ENCODE assay signal across 8 mouse cellular contexts in genomic region chr15:85042361-85042954, GRCm38 (mm10). TPM values are rescaled to one million over a fixed set of nuclear protein-coding genes. Genes with fewer than 3 reads are reported as not detected.
A peak's percentile ranks its signal among the peaks of the same experiment; 100 is the strongest.
DNase-seq lines count a peak whose midpoint lies in the region; ATAC-seq and TF ChIP-seq lines count a peak whose summit lies in the region.

No protein-coding gene starts in this region.

- ATAC-seq in forebrain, embryonic 11.5 days (replicated peaks; ENCODE audit: low FRiP score), result peak; percentile 88
- ATAC-seq in heart, embryonic 16.5 days (replicated peaks; ENCODE audit: extremely low read depth, insufficient read depth, low FRiP score), result peak; percentile 80
- ATAC-seq in liver, embryonic 11.5 days (replicated peaks; ENCODE audit: low FRiP score), result no peak
- ATAC-seq in stomach, embryonic 16.5 days (ENCODE audit: insufficient read depth, low FRiP score), result peak; percentile 89

- H3K9ac ChIP-seq in forebrain, embryonic 11.5 days (ENCODE audit: low read length), result no peak overlapping the region
- peak overlapping the region; percentile 1; the same call in 1 of the 2 replicates for H3K9ac ChIP-seq in heart, embryonic 16.5 days (ENCODE audit: low read length)
- H3K9ac ChIP-seq in liver, embryonic 11.5 days (ENCODE audit: low read depth, low read length), result no peak overlapping the region
- H3K9ac ChIP-seq in stomach, embryonic 16.5 days (ENCODE audit: low read length), result peak overlapping the region; percentile 62; the same call in 1 of the 2 replicates

- DNase-seq in CD4-positive helper T cell, adult 2 months (ENCODE audit: low read depth, low spot score), result peak; percentile 94
- DNase-seq in forebrain, embryonic 11.5 days (ENCODE audit: low spot score), result peak; percentile 74
- peak; percentile 87 for DNase-seq in kidney, postnatal 10 days
- DNase-seq in liver, embryonic 11.5 days (ENCODE audit: low spot score), result peak; percentile 42
- peak; percentile 78 to 83 for DNase-seq in natural killer cell, adult 2 months (ENCODE audit: low spot score in 2 of 2)

- H3K27me3 ChIP-seq in forebrain, embryonic 11.5 days (ENCODE audit: control insufficient read depth, insufficient read depth, low read length), result peaks cover 5% of the 10 kb centered on the region
- H3K27me3 ChIP-seq in heart, embryonic 16.5 days (ENCODE audit: control insufficient read depth, insufficient read depth, low read length), result no peaks in the 10 kb centered on the region
- no peaks in the 10 kb centered on the region for H3K27me3 ChIP-seq in liver, embryonic 11.5 days (replicated peaks; ENCODE audit: control insufficient read depth, insufficient read depth, low read length)
- H3K27me3 ChIP-seq in stomach, embryonic 16.5 days (ENCODE audit: control insufficient read depth, insufficient read depth, low read length), result no peaks in the 10 kb centered on the region

- H3K4me3 ChIP-seq in bone marrow, adult 2 months (replicated peaks; ENCODE audit: control insufficient read depth, low read depth, low read length), result no peak overlapping the region
- H3K4me3 ChIP-seq in forebrain, embryonic 11.5 days (ENCODE audit: low read depth, low read length), result no peak overlapping the region
- no peak overlapping the region for H3K4me3 ChIP-seq in heart, embryonic 16.5 days (ENCODE audit: low read length)
- no peak overlapping the region for H3K4me3 ChIP-seq in liver, embryonic 11.5 days (ENCODE audit: low read depth, low read length)
- no peak overlapping the region for H3K4me3 ChIP-seq in stomach, embryonic 16.5 days (replicated peaks; ENCODE audit: low read length)

- H3K4me2 ChIP-seq in forebrain, embryonic 11.5 days (ENCODE audit: low read depth, low read length, severe bottlenecking), result no peak overlapping the region
- H3K4me2 ChIP-seq in heart, embryonic 16.5 days (ENCODE audit: low read depth, low read length), result no peak overlapping the region
- no peak overlapping the region for H3K4me2 ChIP-seq in liver, embryonic 11.5 days
- H3K4me2 ChIP-seq in stomach, embryonic 16.5 days (ENCODE audit: low read depth, low read length), result peak overlapping the region; percentile 26

- 26% methylated on average over 4 of the region's 4 CpGs for WGBS in bone marrow, adult 2 months
- 6% methylated on average over 4 of the region's 4 CpGs for WGBS in forebrain, embryonic 11.5 days
- 14% methylated on average over 4 of the region's 4 CpGs for WGBS in heart, embryonic 16.5 days
- WGBS in liver, embryonic 11.5 days, result 30% methylated on average over 4 of the region's 4 CpGs
- WGBS in stomach, embryonic 16.5 days, result 15% methylated on average over 4 of the region's 4 CpGs

- TF ChIP-seq CTCF in bone marrow, adult 2 months (IDR thresholded peaks at IDR 0.05; ENCODE audit: control insufficient read depth, insufficient read depth, low read length), result peak; percentile 46

- H3K27ac ChIP-seq in bone marrow, adult 2 months (ENCODE audit: control insufficient read depth, insufficient read depth, low read depth, low read length, poor library complexity), result no peak overlapping the region
- no peak overlapping the region; the same call in 1 of the 2 replicates for H3K27ac ChIP-seq in forebrain, embryonic 11.5 days (ENCODE audit: low read depth, low read length)
- peak overlapping the region; percentile 80 for H3K27ac ChIP-seq in heart, embryonic 16.5 days (ENCODE audit: low read length)
- H3K27ac ChIP-seq in liver, embryonic 11.5 days (ENCODE audit: low read depth, low read length), result no peak overlapping the region
- H3K27ac ChIP-seq in stomach, embryonic 16.5 days (ENCODE audit: low read length), result peak overlapping the region; percentile 93

- H3K4me1 ChIP-seq in bone marrow, adult 2 months (ENCODE audit: control insufficient read depth, insufficient read depth, low read length), result peaks cover 1% of the 10 kb centered on the region; the same call in 1 of the 2 replicates
- peaks cover 13% of the 10 kb centered on the region for H3K4me1 ChIP-seq in forebrain, embryonic 11.5 days (replicated peaks; ENCODE audit: control insufficient read depth, insufficient read depth, low read length)
- H3K4me1 ChIP-seq in heart, embryonic 16.5 days (ENCODE audit: control insufficient read depth, insufficient read depth, low read length), result peaks cover 29% of the 10 kb centered on the region
- peaks cover 12% of the 10 kb centered on the region for H3K4me1 ChIP-seq in liver, embryonic 11.5 days (replicated peaks; ENCODE audit: control insufficient read depth, insufficient read depth, low read length)
- peaks cover 42% of the 10 kb centered on the region for H3K4me1 ChIP-seq in stomach, embryonic 16.5 days (ENCODE audit: control insufficient read depth, insufficient read depth, low read length)

- H3K36me3 ChIP-seq in forebrain, embryonic 11.5 days (ENCODE audit: control insufficient read depth, insufficient read depth, low read length), result no peaks in the 10 kb centered on the region; the same call in 1 of the 2 replicates
- H3K36me3 ChIP-seq in heart, embryonic 16.5 days (ENCODE audit: control insufficient read depth, insufficient read depth), result peaks cover 8% of the 10 kb centered on the region; the same call in 1 of the 2 replicates
- no peaks in the 10 kb centered on the region for H3K36me3 ChIP-seq in liver, embryonic 11.5 days (ENCODE audit: control insufficient read depth, insufficient read depth, low read length)
- no peaks in the 10 kb centered on the region for H3K36me3 ChIP-seq in stomach, embryonic 16.5 days (ENCODE audit: control insufficient read depth, insufficient read depth, low read length)

- no peak for TF ChIP-seq POLR2A in bone marrow, adult 2 months (IDR thresholded peaks at IDR 0.05; ENCODE audit: borderline replicate concordance, control insufficient read depth, low read depth, low read length)

- no peaks in the 10 kb centered on the region for H3K9me3 ChIP-seq in forebrain, embryonic 11.5 days (ENCODE audit: control insufficient read depth, low read length)
- no peaks in the 10 kb centered on the region for H3K9me3 ChIP-seq in heart, embryonic 16.5 days (replicated peaks; ENCODE audit: control insufficient read depth, low read length)
- no peaks in the 10 kb centered on the region for H3K9me3 ChIP-seq in liver, embryonic 11.5 days (ENCODE audit: control insufficient read depth, low read length)
- H3K9me3 ChIP-seq in stomach, embryonic 16.5 days (replicated peaks; ENCODE audit: control insufficient read depth, low read length), result no peaks in the 10 kb centered on the region

RNA-seq across cellular contexts. Expression of gene Fam118a, which starts 13.7 kb away (rescaled TPM):
- 2.0 and 8.7 TPM in 2 replicates for polyA plus RNA-seq in bone marrow, adult 2 months (2011; ENCODE audit: insufficient read depth, insufficient read length, low replicate concordance, missing spikeins)
- polyA plus RNA-seq in forebrain, embryonic 11.5 days (2014; fragmentation: Nextera tagmentation; extraction: Ambion mirVana), result 25.3 and 27.4 TPM in 2 replicates
- polyA plus RNA-seq in heart, embryonic 16.5 days (2015; fragmentation: Nextera tagmentation; extraction: Ambion mirVana), result 17.0 and 18.2 TPM in 2 replicates
- 17.0 and 19.6 TPM in 2 replicates for polyA plus RNA-seq in liver, embryonic 11.5 days (2014; fragmentation: Nextera tagmentation; extraction: Ambion mirVana)
- 29.0 and 30.6 TPM in 2 replicates for polyA plus RNA-seq in stomach, embryonic 16.5 days (2015; fragmentation: Nextera tagmentation; extraction: Ambion mirVana)

RNA-seq across cellular contexts. Expression of gene Upk3a, which starts 25.5 kb away (rescaled TPM):
- not detected in 2 replicates for polyA plus RNA-seq in bone marrow, adult 2 months (2011; ENCODE audit: insufficient read depth, insufficient read length, low replicate concordance, missing spikeins)
- polyA plus RNA-seq in forebrain, embryonic 11.5 days (2014; fragmentation: Nextera tagmentation; extraction: Ambion mirVana), result not detected in 2 replicates
- polyA plus RNA-seq in heart, embryonic 16.5 days (2015; fragmentation: Nextera tagmentation; extraction: Ambion mirVana), result 0.47 and 2.7 TPM in 2 replicates
- not detected in 2 replicates for polyA plus RNA-seq in liver, embryonic 11.5 days (2014; fragmentation: Nextera tagmentation; extraction: Ambion mirVana)
- 4.4 and 10.6 TPM in 2 replicates for polyA plus RNA-seq in stomach, embryonic 16.5 days (2015; fragmentation: Nextera tagmentation; extraction: Ambion mirVana)

RNA-seq across cellular contexts. Expression of gene 5031439G07Rik, which starts 54.1 kb away (rescaled TPM):
- 11.9 and 14.9 TPM in 2 replicates for polyA plus RNA-seq in bone marrow, adult 2 months (2011; ENCODE audit: insufficient read depth, insufficient read length, low replicate concordance, missing spikeins)
- 16.2 and 28.6 TPM in 2 replicates for polyA plus RNA-seq in forebrain, embryonic 11.5 days (2014; fragmentation: Nextera tagmentation; extraction: Ambion mirVana)
- polyA plus RNA-seq in heart, embryonic 16.5 days (2015; fragmentation: Nextera tagmentation; extraction: Ambion mirVana), result 4.3 and 4.4 TPM in 2 replicates
- 4.6 and 5.5 TPM in 2 replicates for polyA plus RNA-seq in liver, embryonic 11.5 days (2014; fragmentation: Nextera tagmentation; extraction: Ambion mirVana)
- 7.0 and 7.7 TPM in 2 replicates for polyA plus RNA-seq in stomach, embryonic 16.5 days (2015; fragmentation: Nextera tagmentation; extraction: Ambion mirVana)

Comparison
In these comparisons a context has a peak if more than half of its experiments do, and no peak if none do; other contexts are left out.
1. DNase-seq: peak in every context shown above with its lines; median percentile 94 in CD4-positive helper T cell, adult 2 months; 87 in kidney, postnatal 10 days; 80 in natural killer cell, adult 2 months; 74 in forebrain, embryonic 11.5 days; 42 in liver, embryonic 11.5 days.
2. H3K27ac ChIP-seq: peak in heart, embryonic 16.5 days (single experiment) and stomach, embryonic 16.5 days (single experiment); none in bone marrow, adult 2 months (single experiment), forebrain, embryonic 11.5 days (single experiment) and liver, embryonic 11.5 days (single experiment).
3. H3K9ac ChIP-seq: peak in heart, embryonic 16.5 days (single experiment) and stomach, embryonic 16.5 days (single experiment); none in forebrain, embryonic 11.5 days (single experiment) and liver, embryonic 11.5 days (single experiment).